13 mouse cellular contexts compared by ENCODE assay signal in genomic region chr4:150781304-150781703, GRCm38 (mm10).
DNase-seq lines count a peak whose midpoint lies in the region; ATAC-seq and TF ChIP-seq lines count a peak whose summit lies in the region.
"Had no signal": no experiment of that assay in that cellular context is flagged by ENCODE, and none has a peak within 500 bp of the region (broad histone marks: within the 10 kb centered on the region; RNA-seq: fewer than 3 reads in every experiment).

No protein-coding gene starts in this region.

- H3K27ac ChIP-seq in gastrocnemius, adult 2 months, result peak overlapping the region; percentile 87
- peak overlapping the region; percentile 26; the same call in 1 of the 2 replicates for H3K27ac ChIP-seq in intestine, embryonic 16.5 days (ENCODE audit: low read length)
- peak overlapping the region; percentile 82 for H3K27ac ChIP-seq in liver, postnatal 0 days (ENCODE audit: low read depth)
- peak overlapping the region; percentile 57 for H3K27ac ChIP-seq in stomach, embryonic 15.5 days
- H3K27ac ChIP-seq in neural tube, embryonic 15.5 days (replicated peaks), result no peak overlapping the region
- H3K27ac ChIP-seq: forebrain, embryonic 12.5 days had no signal

- peaks cover 39% of the 10 kb centered on the region for H3K4me1 ChIP-seq in intestine, embryonic 16.5 days (ENCODE audit: control insufficient read depth, insufficient read depth, low read length)
- peaks cover 33% of the 10 kb centered on the region for H3K4me1 ChIP-seq in liver, postnatal 0 days (ENCODE audit: insufficient read depth)
- H3K4me1 ChIP-seq in stomach, embryonic 15.5 days, result peaks cover 9% of the 10 kb centered on the region; the same call in 1 of the 2 replicates
- peaks cover 19% of the 10 kb centered on the region; the same call in 1 of the 2 replicates for H3K4me1 ChIP-seq in neural tube, embryonic 15.5 days

- no peak overlapping the region for H3K4me2 ChIP-seq in intestine, embryonic 16.5 days (ENCODE audit: low read depth, low read length)
- H3K4me2 ChIP-seq in liver, postnatal 0 days (ENCODE audit: low read depth, low read length), result no peak overlapping the region
- H3K4me2 ChIP-seq in stomach, embryonic 15.5 days, result no peak overlapping the region
- H3K4me2 ChIP-seq in neural tube, embryonic 15.5 days, result no peak overlapping the region
- H3K4me2 ChIP-seq: forebrain, embryonic 12.5 days had no signal

- no peak for TF ChIP-seq CTCF in gastrocnemius, adult 2 months (IDR thresholded peaks at IDR 0.05)
- TF ChIP-seq CTCF in liver, postnatal 0 days (IDR thresholded peaks at IDR 0.05; ENCODE audit: low read depth), result no peak

- no peak overlapping the region for H3K4me3 ChIP-seq in gastrocnemius, adult 2 months
- no peak overlapping the region for H3K4me3 ChIP-seq in intestine, embryonic 16.5 days (ENCODE audit: low read length)
- no peak overlapping the region for H3K4me3 ChIP-seq in liver, postnatal 0 days (ENCODE audit: low read depth, low read length)
- no peak overlapping the region for H3K4me3 ChIP-seq in stomach, embryonic 15.5 days (replicated peaks)
- H3K4me3 ChIP-seq in neural tube, embryonic 15.5 days (replicated peaks), result no peak overlapping the region
- H3K4me3 ChIP-seq: forebrain, embryonic 12.5 days had no signal

- no peaks in the 10 kb centered on the region for H3K36me3 ChIP-seq in intestine, embryonic 16.5 days (ENCODE audit: control insufficient read depth, insufficient read depth, low read length)
- H3K36me3 ChIP-seq in liver, postnatal 0 days (replicated peaks; ENCODE audit: insufficient read depth, low read length), result no peaks in the 10 kb centered on the region
- no peaks in the 10 kb centered on the region for H3K36me3 ChIP-seq in stomach, embryonic 15.5 days
- H3K36me3 ChIP-seq in neural tube, embryonic 15.5 days, result no peaks in the 10 kb centered on the region
- H3K36me3 ChIP-seq: forebrain, embryonic 12.5 days had no signal

- intact Hi-C loops in gastrocnemius, adult 2 months (cut with DNase I), result loop anchor here (5.0 kb wide), 1 partner anchor 71 kb away; the partner anchor contains the start of gene Errfi1

- peak; percentile 64 for ATAC-seq in intestine, embryonic 16.5 days
- peak; percentile 81 for ATAC-seq in liver, postnatal 0 days
- peak; percentile 74 for ATAC-seq in stomach, embryonic 15.5 days (ENCODE audit: insufficient read depth, low FRiP score, low read depth)
- ATAC-seq in megakaryocyte, adult 5-6 weeks (ENCODE audit: poor library complexity, severe bottlenecking), result no peak
- no peak for ATAC-seq in neural tube, embryonic 15.5 days (ENCODE audit: low FRiP score)

- 23% methylated on average over 3 of the region's 3 CpGs for WGBS in intestine, embryonic 16.5 days
- WGBS in liver, postnatal 0 days (ENCODE audit: insufficient replicate concordance), result 37% methylated on average over 3 of the region's 3 CpGs
- 37% methylated on average over 3 of the region's 3 CpGs for WGBS in stomach, embryonic 15.5 days
- WGBS in neural tube, embryonic 15.5 days, result 50% methylated on average over 3 of the region's 3 CpGs

- no peak overlapping the region for H3K9ac ChIP-seq in intestine, embryonic 16.5 days (ENCODE audit: low read depth, low read length)
- peak overlapping the region; percentile 7; the same call in 1 of the 2 replicates for H3K9ac ChIP-seq in liver, postnatal 0 days (replicated peaks)
- no peak overlapping the region for H3K9ac ChIP-seq in stomach, embryonic 15.5 days
- no peak overlapping the region for H3K9ac ChIP-seq in neural tube, embryonic 15.5 days (replicated peaks)
- H3K9ac ChIP-seq: forebrain, embryonic 12.5 days had no signal

- H3K27me3 ChIP-seq in intestine, embryonic 16.5 days (replicated peaks; ENCODE audit: control insufficient read depth, insufficient read depth, low read length), result no peaks in the 10 kb centered on the region
- no peaks in the 10 kb centered on the region for H3K27me3 ChIP-seq in liver, postnatal 0 days (ENCODE audit: insufficient read depth, low read length)
- H3K27me3 ChIP-seq in stomach, embryonic 15.5 days (replicated peaks), result no peaks in the 10 kb centered on the region
- no peaks in the 10 kb centered on the region for H3K27me3 ChIP-seq in neural tube, embryonic 15.5 days (replicated peaks)
- H3K27me3 ChIP-seq: forebrain, embryonic 12.5 days had no signal

- TF ChIP-seq EP300 in liver, postnatal 0 days (IDR thresholded peaks at IDR 0.05; ENCODE audit: low read depth), result peak; percentile 82

- DNase-seq in gastrocnemius, adult 2 months, result no peak
- no peak for DNase-seq in gastrocnemius, adult 8-10 months (ENCODE audit: low spot score in 2 of 2)
- peak; percentile 54 for DNase-seq in liver, postnatal 0 days
- no peak for DNase-seq in spleen, adult 12 weeks (ENCODE audit: low spot score)
- DNase-seq: B cell, adult 2 months; cerebellum, adult 9-11 months; kidney, adult 2 months; thymus, adult 18-20 months had no signal

- H3K9me3 ChIP-seq in intestine, embryonic 16.5 days (ENCODE audit: control insufficient read depth, low read length), result no peaks in the 10 kb centered on the region
- H3K9me3 ChIP-seq in liver, postnatal 0 days (ENCODE audit: low read length), result no peaks in the 10 kb centered on the region
- H3K9me3 ChIP-seq in stomach, embryonic 15.5 days, result no peaks in the 10 kb centered on the region
- no peaks in the 10 kb centered on the region for H3K9me3 ChIP-seq in neural tube, embryonic 15.5 days (replicated peaks)
- H3K9me3 ChIP-seq: forebrain, embryonic 12.5 days had no signal

Comparison
In these comparisons a context has a peak if more than half of its experiments do, and no peak if none do; other contexts are left out.
1. ATAC-seq: peak in intestine, embryonic 16.5 days (single experiment), liver, postnatal 0 days (single experiment) and stomach, embryonic 15.5 days (single experiment); none in megakaryocyte, adult 5-6 weeks (single experiment) and neural tube, embryonic 15.5 days (single experiment).